Mouse (Mus musculus) induced T-regulatory cell, adult 2 months (primary cell): ENCODE data around the gene Rflnb.

Source experiments
- DNase-seq: peaks from one replicate; pipeline ENCODE4 v3.0.0-alpha.2; 2012; ENCODE audit warnings: low read depth

Rflnb gene

DNA sequence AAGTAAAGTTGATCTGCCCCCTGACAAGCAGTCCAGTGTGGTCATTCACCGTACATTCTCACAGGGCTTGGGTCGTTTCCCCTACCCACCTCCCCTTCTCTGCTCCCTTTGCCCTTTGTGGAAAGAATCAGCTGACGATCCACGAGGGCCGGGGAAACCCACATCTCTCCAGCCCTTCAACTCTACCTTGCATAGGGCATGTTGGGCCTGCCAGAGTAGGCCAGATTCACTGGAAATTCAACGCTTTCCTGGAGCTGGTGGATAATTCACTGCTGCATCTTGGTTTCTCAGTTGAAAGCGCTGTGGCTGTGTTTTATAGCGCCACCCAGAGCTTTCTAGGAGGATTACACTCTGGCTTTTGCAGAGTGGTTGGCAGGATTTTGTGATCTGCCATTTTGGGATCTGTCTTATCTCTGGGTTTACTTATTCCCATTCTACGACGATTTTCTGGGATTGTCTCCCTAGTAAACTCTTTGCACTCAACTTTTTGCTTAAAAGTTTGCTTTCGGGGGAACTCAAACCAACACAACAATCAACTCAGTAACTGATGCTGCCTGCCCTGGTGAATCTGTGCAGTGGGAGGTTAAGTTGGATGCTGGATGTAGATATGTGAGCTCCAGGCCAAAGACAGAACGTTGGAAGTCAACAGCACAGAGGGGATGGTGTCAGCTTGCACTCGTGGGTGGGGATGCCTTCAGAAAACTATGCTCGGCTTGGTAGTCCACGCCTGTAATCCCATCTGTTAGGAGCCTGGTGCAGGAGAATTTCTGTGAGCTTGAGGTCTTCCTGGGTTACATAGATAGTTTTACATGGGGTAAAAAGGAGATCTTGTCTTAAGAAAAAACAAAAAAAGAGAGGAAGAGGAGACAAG lies 36.4 kb downstream of the Rflnb start:
- no peak for DNase-seq

DNA sequence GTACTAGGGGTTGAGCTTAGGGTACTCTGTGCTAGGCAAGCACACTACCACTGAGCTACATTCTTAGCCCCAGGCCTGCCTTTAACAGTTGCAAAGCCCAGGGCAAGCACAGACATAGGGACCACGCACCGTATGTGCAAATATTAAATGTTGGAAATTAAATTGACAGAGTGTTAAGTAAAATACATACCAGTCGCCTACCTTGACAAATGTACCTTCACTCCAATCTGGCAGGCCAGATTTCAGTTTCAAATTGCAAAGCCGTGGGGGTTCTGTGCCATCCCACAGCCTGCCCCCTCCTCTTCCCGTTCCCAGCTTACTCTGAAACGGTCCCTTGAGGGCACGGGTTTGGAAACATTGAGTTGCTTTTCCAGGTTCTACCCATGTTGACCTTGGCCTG lies 41.6 kb downstream of the Rflnb start:
- no peak for DNase-seq

DNA sequence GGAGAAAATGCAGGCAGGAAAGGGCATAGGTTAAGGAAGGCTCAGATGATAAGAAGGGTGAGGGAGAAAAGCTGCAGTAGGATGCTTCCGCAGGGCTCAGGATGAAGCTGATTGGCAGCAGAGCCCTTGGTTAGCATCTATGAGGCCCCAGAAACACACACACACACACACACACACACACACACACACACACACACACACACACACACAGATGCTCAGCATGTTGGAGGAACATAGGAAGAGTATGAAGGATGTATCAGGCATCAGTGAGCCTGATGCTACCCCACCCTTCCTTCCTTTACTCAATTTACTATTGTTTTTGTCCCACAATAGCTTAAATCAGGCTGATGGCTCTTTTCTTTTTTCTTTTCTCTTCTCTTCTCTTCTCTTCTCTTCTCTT lies 43.0 kb downstream of the Rflnb start:
- DNase-seq, result no peak

DNA sequence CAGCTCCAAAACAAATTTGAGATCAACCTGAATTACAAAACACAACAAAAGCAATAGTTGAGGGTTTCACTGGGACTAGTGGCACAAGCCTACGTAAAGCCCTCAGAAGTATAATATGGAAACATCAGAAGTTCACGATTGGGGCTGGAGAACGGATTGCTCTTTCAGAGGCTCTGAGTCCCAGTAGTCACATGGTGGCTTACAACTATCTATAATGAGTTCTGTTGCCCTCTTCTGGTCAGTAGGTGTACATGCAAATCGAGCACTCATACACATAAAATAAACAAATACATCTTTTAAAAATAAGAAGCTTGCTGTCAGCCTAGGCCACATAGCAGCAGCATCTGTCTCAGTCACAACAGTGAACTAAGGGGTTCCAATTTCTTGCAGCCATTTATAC lies 44.4 kb downstream of the Rflnb start:
- DNase-seq, result peak; percentile 65

DNA sequence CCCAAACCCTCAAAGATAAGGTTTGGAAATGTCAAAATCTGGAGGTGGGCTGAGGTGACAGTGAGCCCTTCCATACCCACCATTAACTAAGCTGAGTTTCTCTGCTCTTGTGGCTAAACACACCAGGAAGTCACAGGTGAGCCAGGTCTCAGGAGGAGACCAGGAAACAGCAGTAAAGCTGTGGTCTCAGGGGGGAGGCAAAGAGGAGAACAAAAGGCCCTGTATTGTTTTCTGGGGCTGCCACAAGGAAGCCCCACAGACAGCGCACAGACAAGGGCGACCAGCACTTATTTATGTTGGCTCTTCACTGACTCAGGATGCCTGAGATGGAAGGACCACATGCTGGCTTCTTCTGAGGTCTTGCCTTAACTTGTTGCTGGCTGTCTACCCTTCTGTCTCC lies 47.2 kb downstream of the Rflnb start:
- DNase-seq, result peak; percentile 33

DNA sequence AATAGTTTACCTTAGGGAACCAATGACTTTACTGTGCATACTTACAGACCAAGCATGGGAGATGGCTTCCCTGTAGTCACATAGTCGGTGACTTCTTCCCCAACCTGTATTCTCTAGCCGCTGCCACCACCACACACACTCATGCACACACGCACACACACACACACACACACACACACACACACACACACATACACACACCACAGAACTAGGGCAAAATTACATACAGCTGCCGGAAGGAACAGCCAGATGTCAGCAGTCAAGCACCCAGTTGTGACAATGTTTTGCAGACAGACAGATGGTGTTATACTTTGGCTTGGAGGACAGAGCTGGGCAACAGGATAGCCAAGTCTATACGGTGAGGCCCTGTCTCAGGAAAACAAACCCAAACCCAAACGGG lies 49.5 kb downstream of the Rflnb start:
- DNase-seq, result peak; percentile 48

DNA sequence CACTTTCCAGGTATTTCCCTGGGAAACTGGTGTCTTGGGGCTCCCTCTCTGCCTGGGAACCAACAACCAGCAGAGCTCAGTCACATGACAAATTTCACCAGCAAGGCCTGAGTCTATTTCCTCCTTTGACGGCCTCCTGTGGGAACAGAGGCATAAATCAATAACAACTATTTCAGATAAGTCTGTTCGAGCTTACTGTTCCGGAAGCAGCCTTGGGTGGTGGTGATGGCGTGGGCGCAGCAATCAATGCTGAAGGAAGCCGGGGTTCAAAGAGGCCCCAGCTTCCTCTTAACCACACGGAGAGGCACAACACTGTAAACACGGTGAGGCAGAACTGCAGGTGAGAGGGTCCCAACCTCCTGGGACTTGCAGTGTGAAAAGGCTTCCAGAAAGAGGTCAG lies 50.8 kb downstream of the Rflnb start:
- DNase-seq, result peak; percentile 91

DNA sequence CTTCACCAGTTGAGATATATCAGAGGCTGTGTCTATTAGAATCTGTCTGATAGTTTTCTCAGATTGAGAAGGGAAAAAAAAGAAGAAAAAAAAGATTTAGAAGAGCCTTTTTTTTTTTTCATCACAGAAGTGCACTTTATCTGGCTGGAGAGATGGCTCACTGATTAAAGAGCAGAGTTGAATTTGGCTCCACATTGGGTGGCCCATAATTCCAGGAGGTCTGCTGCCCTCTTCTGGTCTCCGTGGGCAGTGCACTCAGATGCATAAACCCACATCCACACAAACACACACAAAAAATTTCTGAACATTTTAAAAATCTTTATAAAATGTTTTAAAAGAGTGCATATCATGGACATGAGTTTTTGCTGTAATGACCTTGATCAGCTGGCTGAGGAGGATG lies 53.6 kb downstream of the Rflnb start:
- peak; percentile 50 for DNase-seq

DNA sequence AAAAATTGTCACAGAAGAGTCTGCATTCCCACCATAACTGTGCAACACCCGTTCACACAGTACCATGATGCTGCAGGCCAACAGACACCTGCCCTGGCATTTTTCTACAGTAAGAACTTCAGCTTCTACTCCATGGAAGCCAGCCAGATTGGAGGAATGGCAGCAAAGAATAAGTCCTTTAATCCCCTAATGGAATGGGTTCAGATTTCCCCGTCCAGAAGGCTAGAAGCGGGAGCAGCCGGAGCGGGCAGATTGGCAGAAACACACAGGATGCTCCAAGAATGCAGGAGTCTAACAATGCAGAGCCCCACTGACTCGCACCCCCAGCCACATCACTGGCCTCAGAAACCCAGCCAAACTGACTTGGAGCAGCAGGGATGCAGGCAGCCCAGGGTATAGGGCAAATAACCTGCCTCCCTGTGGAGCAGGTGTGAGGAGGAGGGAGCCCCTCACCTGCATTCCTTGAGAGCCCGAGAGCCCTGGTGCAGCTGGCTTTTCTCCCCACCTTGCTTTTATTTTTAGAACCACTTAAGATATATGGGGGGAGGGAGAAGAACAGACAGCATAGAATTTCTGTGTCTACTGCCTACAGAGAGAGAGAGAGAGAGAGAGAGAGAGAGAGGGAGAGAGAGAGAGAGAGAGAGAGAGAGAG lies 54.5 kb downstream of the Rflnb start:
- DNase-seq, result no peak

DNA sequence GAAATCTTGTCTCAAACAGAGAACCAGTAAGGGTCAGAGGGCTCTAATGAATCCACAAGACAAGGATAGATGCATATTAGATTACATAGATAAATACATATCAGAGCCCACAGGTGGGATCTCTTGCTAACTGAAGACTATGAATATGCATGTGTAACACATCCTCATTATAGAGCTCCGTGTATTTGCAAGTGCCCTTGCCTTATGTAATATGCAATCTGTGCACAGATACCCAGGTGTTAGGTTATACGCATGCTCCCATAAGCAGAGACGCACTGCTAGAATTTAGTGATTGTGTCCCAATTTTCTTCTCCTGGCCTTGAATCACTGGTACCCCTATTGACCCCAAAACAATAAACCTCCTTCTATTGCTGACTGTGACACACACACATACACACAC lies 55.4 kb downstream of the Rflnb start:
- no peak for DNase-seq

DNA sequence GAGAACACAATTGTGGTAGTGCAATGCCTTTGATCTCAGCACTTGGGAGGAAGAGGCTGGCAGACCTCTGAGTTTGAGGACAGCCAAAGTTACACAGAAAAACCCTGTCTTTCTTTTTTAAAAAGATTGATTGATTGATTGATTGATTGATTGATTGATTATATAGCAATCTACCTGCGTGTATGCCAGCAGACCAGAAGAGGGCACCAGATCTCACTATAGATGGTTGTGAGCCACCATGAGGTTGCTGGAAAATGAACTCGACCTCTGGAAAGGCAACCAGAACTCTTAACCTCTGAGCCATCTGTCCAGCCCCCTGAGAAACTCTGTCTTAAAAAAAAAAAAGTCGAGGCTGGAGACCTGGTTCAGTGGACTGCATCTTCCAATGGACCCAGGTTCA lies 57.0 kb downstream of the Rflnb start:
- DNase-seq, result peak; percentile 59
